Mouse (Mus musculus): Measurements from ENCODE around the gene Aqp6.

The Aqp6 gene

DNA sequence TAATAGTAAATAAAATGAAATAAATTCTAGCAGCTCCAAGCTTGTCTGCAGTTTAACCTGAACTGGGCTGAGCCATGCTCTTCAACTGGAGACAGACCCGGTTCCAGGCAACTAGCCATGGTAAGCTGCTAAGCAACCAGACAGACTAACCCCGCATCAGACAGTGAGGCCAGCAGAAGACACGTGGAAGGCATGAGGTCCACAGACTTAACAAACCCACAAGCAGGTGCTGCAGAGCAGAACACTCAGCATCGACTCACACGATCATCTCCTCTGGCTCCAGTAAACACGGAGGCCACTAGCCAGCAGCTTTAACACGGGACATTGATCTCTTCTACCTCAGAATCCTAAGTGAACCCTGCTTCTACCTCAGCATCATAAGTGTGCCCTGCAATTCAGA, 43.6 kb downstream of the Aqp6 start:
- no peak for DNase-seq (ENCODE audit: low read depth, low spot score)

DNA sequence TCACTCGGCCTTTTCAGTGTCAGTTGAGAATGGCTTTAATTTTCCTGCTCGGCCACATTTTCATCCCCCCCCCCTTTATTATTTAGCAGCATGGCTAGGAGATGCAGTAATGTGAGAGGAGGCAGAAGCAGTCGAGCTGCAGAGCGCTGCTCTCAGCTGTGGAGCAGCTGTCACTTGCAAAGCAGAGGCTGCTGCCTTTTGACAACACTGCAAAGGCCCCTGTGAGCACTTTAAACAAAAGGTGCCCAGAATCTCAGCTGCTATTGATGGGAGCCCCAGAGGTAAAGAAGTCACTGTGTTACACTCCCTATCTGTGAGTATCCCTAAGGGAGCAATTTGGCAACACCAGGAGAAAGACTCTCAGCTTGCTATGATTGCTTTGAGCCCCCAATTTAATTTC, 47.1 kb downstream of the Aqp6 start:
- no peak for DNase-seq (ENCODE audit: low read depth, low spot score)

DNA sequence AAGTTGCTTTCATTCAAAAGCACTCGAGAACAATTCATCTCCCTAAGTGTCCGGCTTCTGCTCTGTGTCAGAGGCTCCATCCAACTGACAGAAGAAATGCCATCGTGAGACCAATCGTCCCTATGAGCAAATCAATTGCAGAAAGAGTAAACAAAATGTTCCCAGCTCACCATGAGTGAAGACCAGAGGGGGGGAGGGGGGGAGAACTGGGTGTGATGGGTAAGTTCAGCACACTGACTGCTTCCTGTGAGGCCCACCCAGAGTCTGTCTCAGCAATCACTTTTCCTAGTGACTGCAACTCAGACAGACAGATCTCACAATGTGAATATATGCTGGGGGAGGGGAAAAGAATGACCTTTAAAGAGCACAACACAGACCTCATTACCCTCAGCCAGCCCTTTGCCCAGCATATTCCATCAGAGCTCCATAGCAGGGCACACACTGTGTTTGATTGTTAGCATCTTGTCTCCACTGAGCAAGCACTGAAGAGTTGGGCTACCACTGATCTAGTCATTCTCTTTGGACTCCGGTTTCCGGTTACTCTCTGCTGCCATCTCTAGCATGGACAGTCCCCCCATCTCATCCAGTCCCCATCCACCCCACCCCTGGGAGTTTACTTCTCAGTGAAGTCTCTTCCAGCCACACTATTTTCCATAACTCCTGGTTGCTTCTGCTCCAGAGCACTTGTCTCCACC, 48.0 kb downstream of the Aqp6 start:
- DNase-seq (ENCODE audit: low read depth, low spot score): no peak

DNA sequence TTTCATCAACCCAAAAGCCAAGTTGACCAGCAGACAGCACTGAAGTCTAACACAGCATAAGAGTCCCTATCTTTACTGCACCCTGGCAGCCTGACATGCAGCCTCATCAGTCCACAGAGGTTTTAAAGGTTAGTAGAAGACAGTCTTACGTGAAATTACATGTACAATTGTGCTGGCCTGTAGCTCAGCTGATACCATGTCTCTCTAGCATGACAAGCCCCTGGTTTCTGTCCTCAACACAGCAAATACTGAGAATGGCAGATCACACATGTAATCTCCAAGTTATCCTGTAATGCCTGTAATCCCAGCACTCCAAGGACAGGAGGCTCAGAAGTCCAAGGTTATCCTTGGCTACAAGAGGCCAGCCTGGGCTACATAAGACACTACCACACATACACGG, 49.1 kb downstream of the Aqp6 start:
- no peak for DNase-seq (ENCODE audit: low read depth, low spot score)

DNA sequence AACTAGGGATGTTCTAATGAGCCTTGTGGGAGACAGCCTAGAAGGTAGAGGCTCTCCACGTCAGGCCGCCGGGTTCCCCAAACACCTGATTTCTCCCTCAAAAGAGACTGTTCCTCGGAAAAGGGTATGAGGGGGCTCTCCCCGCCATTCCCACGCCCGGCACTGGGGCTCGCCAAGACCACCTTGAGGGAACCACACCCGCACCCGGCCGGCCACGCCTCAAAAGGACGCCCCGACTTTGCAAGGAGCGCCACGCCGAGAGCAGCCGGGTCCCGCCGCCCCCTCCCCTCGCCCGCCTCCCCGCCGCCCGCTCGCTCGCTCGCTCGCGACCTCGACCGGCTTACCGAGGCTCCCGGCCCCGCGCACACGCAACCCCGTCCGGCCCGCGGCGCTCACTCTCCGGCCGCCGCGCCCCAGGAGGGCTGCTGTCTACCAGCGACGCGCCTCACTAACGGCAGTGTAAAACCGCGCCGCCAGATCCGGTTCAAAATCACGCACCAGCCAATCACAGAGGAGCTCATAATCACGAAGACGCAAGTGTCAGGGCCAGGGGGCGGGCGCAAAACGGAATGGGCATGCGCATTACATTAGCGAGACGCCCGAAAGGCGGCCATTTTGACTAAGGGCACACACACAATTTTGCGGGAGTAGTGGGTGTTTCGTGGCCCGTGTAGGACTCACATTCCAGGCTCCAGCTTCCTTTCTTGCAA, 50.1 kb downstream of the Aqp6 start, which contains the start of gene Racgap1:
Gene Racgap1 (minus strand): TSS at position 494 of the 710 bp plus-strand sequence.
- DNase-seq (ENCODE audit: low read depth, low spot score): peak; percentile 98

DNA sequence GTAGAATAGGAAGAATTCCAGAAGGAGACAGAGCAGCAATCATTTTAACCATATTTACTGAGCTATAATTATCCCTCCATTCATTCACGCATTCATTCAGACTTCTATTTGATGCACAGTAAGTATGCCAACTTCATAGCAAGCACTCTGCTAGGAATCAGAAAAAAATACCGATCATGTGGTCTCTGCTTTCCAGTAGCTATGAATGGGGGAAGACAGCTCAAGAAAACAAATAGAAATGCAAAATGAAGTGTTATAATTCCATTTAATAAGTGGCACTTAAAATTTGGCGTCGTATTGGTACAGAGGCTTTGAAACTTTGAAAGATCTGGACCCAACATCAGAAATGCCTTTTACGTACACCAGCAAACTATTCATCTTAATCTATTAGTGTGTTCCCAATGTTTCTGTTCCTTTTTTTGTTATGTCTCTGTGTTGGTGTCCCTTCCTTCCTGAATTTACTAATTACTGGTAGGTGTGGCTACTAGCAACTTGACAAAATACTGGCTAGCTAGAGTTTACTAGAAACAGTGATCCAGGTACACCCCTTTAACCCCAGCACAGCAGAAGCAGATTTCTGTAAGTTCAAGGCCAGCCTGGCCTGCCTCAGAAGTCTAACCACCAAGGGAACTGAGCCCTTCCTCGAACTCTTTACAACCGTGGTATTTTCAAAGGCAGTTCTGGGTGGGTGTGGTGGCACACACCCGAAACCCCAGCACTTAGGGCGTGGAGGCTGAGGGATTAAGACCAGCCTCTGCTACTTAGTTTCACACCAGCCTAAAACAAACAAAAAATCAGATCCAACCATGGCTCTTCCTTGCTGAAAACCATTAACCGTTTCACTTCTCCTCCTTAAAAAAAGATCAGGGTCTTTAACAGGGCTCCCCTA, 51.0 kb downstream of the Aqp6 start:
- DNase-seq (ENCODE audit: low read depth, low spot score): peak; percentile 72

DNA sequence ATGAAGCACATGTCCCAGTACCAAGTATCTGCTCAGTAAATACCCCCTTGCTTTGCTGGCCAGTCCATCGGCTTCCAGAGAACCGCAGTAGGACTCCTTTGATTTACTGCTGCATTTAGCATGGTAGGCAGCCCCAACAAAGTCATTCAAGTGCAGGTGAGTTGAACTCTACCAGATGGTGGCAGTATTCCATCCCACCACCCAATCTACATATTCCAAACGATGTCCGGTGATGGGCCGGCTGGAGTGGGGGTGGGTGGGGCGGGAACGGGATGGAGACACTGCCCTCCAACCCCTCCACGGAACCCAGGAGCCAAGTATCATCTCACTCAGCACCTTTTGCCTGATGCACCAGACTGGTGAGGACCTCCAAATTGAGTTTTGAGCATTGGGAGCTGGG, 52.1 kb downstream of the Aqp6 start:
- DNase-seq (ENCODE audit: low read depth, low spot score): peak; percentile 88

DNA sequence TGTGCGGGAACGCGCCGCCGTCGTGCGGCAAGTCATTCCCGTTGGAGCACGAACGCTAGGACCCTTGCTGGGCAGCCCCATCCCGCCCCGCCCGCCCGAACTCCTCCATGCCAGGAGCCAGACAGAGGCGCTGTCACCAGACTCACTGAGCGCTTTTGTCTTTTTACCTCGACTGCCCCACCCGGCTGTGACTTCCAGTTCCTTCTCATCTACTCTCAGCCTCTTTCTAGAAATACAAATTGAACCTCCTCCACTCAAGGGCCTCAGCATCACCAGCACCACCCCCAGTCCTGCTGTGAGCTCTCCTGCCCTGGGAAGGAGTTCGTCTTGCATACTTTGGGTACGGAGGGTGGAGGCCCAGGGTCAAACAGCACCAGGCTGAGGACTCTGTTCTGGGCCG, 52.7 kb downstream of the Aqp6 start:
- DNase-seq (ENCODE audit: low read depth, low spot score): peak; percentile 70
